Mouse (Mus musculus) lung, embryonic 14.5 days (tissue): Measurements from ENCODE around the gene Psmd9. TPM values are rescaled to one million over a fixed set of nuclear protein-coding genes. Genes with fewer than 3 reads are reported as not detected.

ENCODE experiments used
- ATAC-seq: fragments of 200-750 bp; cut with Nextera tagmentation; 2 replicates; pipeline ENCODE4 v1.8.0; 2017; ENCODE audit warnings: mild to moderate bottlenecking, moderate TSS enrichment, moderate library complexity; ENCODE audit not compliant: insufficient read depth
- DNase-seq: peaks from one replicate; pipeline ENCODE4 v3.0.0-alpha.2; 2015
- H3K27ac ChIP-seq: fragments of 300-500 bp; sonication (generic); 2 replicates; pipeline ENCODE4 v1.5.1; 2014; ENCODE audit warnings: low read depth, mild to moderate bottlenecking, moderate library complexity
- H3K27me3 ChIP-seq: fragments of 300-500 bp; sonication (generic); 2 replicates; pipeline ENCODE4 v1.6.1; 2014; ENCODE audit warnings: low read length, control low read depth; ENCODE audit not compliant: insufficient read depth
- H3K36me3 ChIP-seq: fragments of 300-500 bp; sonication (generic); 2 replicates; pipeline ENCODE4 v1.6.1; 2014; ENCODE audit warnings: control low read depth; ENCODE audit not compliant: insufficient read depth
- H3K4me1 ChIP-seq: fragments of 300-500 bp; sonication (generic); 2 replicates; pipeline ENCODE4 v1.6.1; 2014; ENCODE audit warnings: antibody characterized with exemption, control low read depth; ENCODE audit not compliant: insufficient read depth
- H3K4me2 ChIP-seq: fragments of 300-500 bp; sonication (generic); 2 replicates; pipeline ENCODE4 v1.6.1; 2014; ENCODE audit warnings: mild to moderate bottlenecking
- H3K4me3 ChIP-seq: fragments of 300-500 bp; sonication (generic); 2 replicates; pipeline ENCODE4 v1.5.1; 2014; ENCODE audit warnings: low read depth, low read length
- H3K9ac ChIP-seq: fragments of 300-500 bp; sonication (generic); 2 replicates; pipeline ENCODE4 v1.6.1; 2014
- H3K9me3 ChIP-seq: fragments of 300-500 bp; sonication (generic); 2 replicates; pipeline ENCODE4 v1.6.1; 2016; ENCODE audit warnings: low read depth, low read length, control low read depth
- CTCF ChIP-seq: IDR thresholded peaks from 2 replicates; pipeline ENCODE4 v1.5.1; 2016; ENCODE audit warnings: antibody characterized with exemption, low read depth
- WGBS: fragments of 180-500 bp; shearing (Covaris S2); extraction: QIAGEN DNeasy Blood & Tissue Kit; methylation state at CpG from one replicate; pipeline ENCODE4 v1.1.7; 2014; 5-methylcytosine and 5-hydroxymethylcytosine counted together
- polyA plus RNA-seq: library from polyadenylated mRNA; unstranded; fragments of >200 nt; fragmentation: Nextera tagmentation; extraction: Ambion mirVana; gene quantifications from 2 replicates; pipeline ENCODE4 v1.2.1, GENCODE M21; 2014

Gene Psmd9
- polyA plus RNA-seq, result 70.9 and 81.7 TPM in 2 replicates

GRCm38 (mm10) chr5:123169284-123169683 lies at the start of gene Psmd9:
Psmd9 (plus strand) TSS chr5:123169413.
- Histone ChIP-seq H3K36me3 (peaks cover 32% of the 10 kb centered on the region), H3K27ac (no peak within 1 kb of the TSS), H3K4me1 (no peaks in the 10 kb centered on the region), H3K4me2 (no peak within 1 kb of the TSS), H3K9ac (no peak within 1 kb of the TSS), H3K9me3 (no peaks in the 10 kb centered on the region), H3K27me3 (no peaks in the 10 kb centered on the region), H3K4me3 (no peak within 1 kb of the TSS)
- 74% methylated on average over 5 of the region's 5 CpGs for WGBS
- ATAC-seq, result no peak
- DNase-seq, result no peak
- no peak for TF ChIP-seq CTCF

GRCm38 (mm10) chr5:123120624-123121215 lies 48.5 kb upstream of the Psmd9 start:
- WGBS, result 73% methylated on average over 7 of the region's 7 CpGs
- no peaks in the 10 kb centered on the region for H3K27me3 ChIP-seq
- no peak for TF ChIP-seq CTCF
- no peaks in the 10 kb centered on the region for H3K4me1 ChIP-seq
- ATAC-seq (no peak), DNase-seq (no peak)
- H3K4me2 ChIP-seq, result no peak overlapping the region
- H3K9me3 ChIP-seq, result no peaks in the 10 kb centered on the region
- no peak overlapping the region for H3K27ac ChIP-seq
- peaks cover 2% of the 10 kb centered on the region; the same call in 1 of the 2 replicates for H3K36me3 ChIP-seq
- H3K4me3 ChIP-seq, result no peak overlapping the region
- no peak overlapping the region for H3K9ac ChIP-seq

- no peaks in the 10 kb centered on the region for H3K9me3 ChIP-seq
- 88% methylated on average over 4 of the region's 4 CpGs for WGBS
These were observed 47.0 kb upstream of the Psmd9 start for GRCm38 (mm10) chr5:123122181-123122580.

DNA sequence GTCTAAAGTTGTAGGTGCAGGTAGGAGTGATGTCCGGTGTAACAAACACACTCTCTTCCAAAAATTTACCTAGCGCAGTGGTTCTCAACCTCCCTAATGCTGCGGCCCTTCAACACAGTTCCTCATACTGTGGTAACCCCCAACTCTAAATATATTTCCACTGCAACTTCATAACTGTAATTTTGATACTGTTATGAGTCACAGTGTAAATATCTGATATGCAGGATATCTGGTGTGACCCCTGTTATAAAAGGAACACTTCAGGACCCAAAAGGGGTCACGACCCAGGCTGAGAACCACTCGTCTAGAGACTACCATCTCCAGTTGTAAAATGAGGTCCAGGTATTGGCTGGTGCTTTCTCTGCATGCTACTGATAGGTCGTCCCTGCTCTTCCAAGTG lies 44.1 kb upstream of the Psmd9 start:
- H3K27me3 ChIP-seq, result no peaks in the 10 kb centered on the region
- no peak for DNase-seq
- no peaks in the 10 kb centered on the region for H3K9me3 ChIP-seq
- no peak overlapping the region for H3K4me2 ChIP-seq
- H3K36me3 ChIP-seq, result peaks cover 23% of the 10 kb centered on the region; the same call in 1 of the 2 replicates
- ATAC-seq, result no peak
- H3K4me3 ChIP-seq, result no peak overlapping the region
- 72% methylated on average over 6 of the region's 6 CpGs for WGBS
- no peak overlapping the region for H3K9ac ChIP-seq
- no peak for TF ChIP-seq CTCF
- H3K4me1 ChIP-seq, result no peaks in the 10 kb centered on the region
- H3K27ac ChIP-seq, result no peak overlapping the region

More at GRCm38 (mm10) chr5:123122181-123122580, 47.0 kb upstream of the Psmd9 start:
- DNase-seq, result peak; percentile 28
- ATAC-seq, result no peak
- Histone ChIP-seq H3K4me3 (no peak overlapping the region), H3K36me3 (peaks cover 16% of the 10 kb centered on the region; the same call in 1 of the 2 replicates), H3K9ac (no peak overlapping the region), H3K27me3 (no peaks in the 10 kb centered on the region), H3K27ac (no peak overlapping the region), H3K4me2 (no peak overlapping the region), H3K4me1 (no peaks in the 10 kb centered on the region)
- peak; percentile 56 for TF ChIP-seq CTCF

GRCm38 (mm10) chr5:123125638-123126406 lies 43.4 kb upstream of the Psmd9 start:
- Histone ChIP-seq H3K4me3 (no peak overlapping the region), H3K27ac (no peak overlapping the region), H3K9me3 (no peaks in the 10 kb centered on the region), H3K4me2 (no peak overlapping the region), H3K9ac (no peak overlapping the region), H3K27me3 (no peaks in the 10 kb centered on the region), H3K36me3 (peaks cover 23% of the 10 kb centered on the region; the same call in 1 of the 2 replicates), H3K4me1 (no peaks in the 10 kb centered on the region)
- no peak for ATAC-seq
- 74% methylated on average over 18 of the region's 18 CpGs for WGBS
- no peak for DNase-seq
- no peak for TF ChIP-seq CTCF

- Histone ChIP-seq H3K4me3 (no peak overlapping the region), H3K27ac (no peak overlapping the region), H3K4me2 (no peak overlapping the region), H3K4me1 (no peaks in the 10 kb centered on the region), H3K27me3 (no peaks in the 10 kb centered on the region), H3K36me3 (peaks cover 23% of the 10 kb centered on the region; the same call in 1 of the 2 replicates), H3K9me3 (no peaks in the 10 kb centered on the region), H3K9ac (no peak overlapping the region)
- TF ChIP-seq CTCF, result no peak
- DNase-seq (no peak), ATAC-seq (no peak)
- 66% methylated on average over 6 of the region's 6 CpGs for WGBS
These were observed 42.2 kb upstream of the Psmd9 start for GRCm38 (mm10) chr5:123127031-123127430.
